Mouse (Mus musculus): ENCODE results near the gene Mob1a. TPM values are rescaled to one million over a fixed set of nuclear protein-coding genes. Genes with fewer than 3 reads are reported as not detected.

Gene Mob1a
- polyA plus RNA-seq, 1 experiment from 2014 or later: 43.3 TPM

Other genes starting within 250 kb of the Mob1a start
- gene Pcgf1, start 248.1 kb upstream of the Mob1a start, polyA plus RNA-seq (2016; fragmentation: Nextera tagmentation; extraction: Ambion mirVana): 12.5 and 14.9 TPM in 2 replicates
- 0.36 TPM in 1 of 2 replicates, not detected in the other for gene Lbx2, start 239.6 kb upstream of the Mob1a start, polyA plus RNA-seq (2016; fragmentation: Nextera tagmentation; extraction: Ambion mirVana)
- gene Ccdc142, start 224.4 kb upstream of the Mob1a start, polyA plus RNA-seq (2016; fragmentation: Nextera tagmentation; extraction: Ambion mirVana): 1.3 and 1.9 TPM in 2 replicates
- gene Gm42688, start 224.4 kb upstream of the Mob1a start, polyA plus RNA-seq (2016; fragmentation: Nextera tagmentation; extraction: Ambion mirVana): 2.2 and 2.4 TPM in 2 replicates
- gene Mrpl53, start 217.0 kb upstream of the Mob1a start, polyA plus RNA-seq (2016; fragmentation: Nextera tagmentation; extraction: Ambion mirVana): 155 and 156 TPM in 2 replicates
- gene Mogs, start 210.5 kb upstream of the Mob1a start, polyA plus RNA-seq (2016; fragmentation: Nextera tagmentation; extraction: Ambion mirVana): 30.7 and 30.8 TPM in 2 replicates
- gene Wbp1, start 204.5 kb upstream of the Mob1a start, polyA plus RNA-seq (2016; fragmentation: Nextera tagmentation; extraction: Ambion mirVana): 87.6 and 91.3 TPM in 2 replicates
- 11.1 and 12.1 TPM in 2 replicates for gene Ino80b, start 200.6 kb upstream of the Mob1a start, polyA plus RNA-seq (2016; fragmentation: Nextera tagmentation; extraction: Ambion mirVana)
- 20.3 and 22.0 TPM in 2 replicates for gene Rtkn, start 190.6 kb upstream of the Mob1a start, polyA plus RNA-seq (2016; fragmentation: Nextera tagmentation; extraction: Ambion mirVana)
- 4.2 and 6.8 TPM in 2 replicates for gene Wdr54, start 169.6 kb upstream of the Mob1a start, polyA plus RNA-seq (2016; fragmentation: Nextera tagmentation; extraction: Ambion mirVana)
- gene 1700003E16Rik, start 169.6 kb upstream of the Mob1a start, polyA plus RNA-seq (2016; fragmentation: Nextera tagmentation; extraction: Ambion mirVana): 0.17 and 0.39 TPM in 2 replicates
- gene Dctn1, start 160.1 kb upstream of the Mob1a start, polyA plus RNA-seq (2016; fragmentation: Nextera tagmentation; extraction: Ambion mirVana): 86.9 and 89.0 TPM in 2 replicates
- 0.27 and 0.52 TPM in 2 replicates for gene Slc4a5, start 106.2 kb upstream of the Mob1a start, polyA plus RNA-seq (2016; fragmentation: Nextera tagmentation; extraction: Ambion mirVana)
- 38.9 TPM in 2 replicates for gene Mthfd2, start 108 bp upstream of the Mob1a start, polyA plus RNA-seq (2016; fragmentation: Nextera tagmentation; extraction: Ambion mirVana)
- 262 and 274 TPM in 2 replicates for gene Bola3, start 23.1 kb downstream of the Mob1a start, polyA plus RNA-seq (2016; fragmentation: Nextera tagmentation; extraction: Ambion mirVana)
- gene Tet3, start 133.1 kb downstream of the Mob1a start, polyA plus RNA-seq (2016; fragmentation: Nextera tagmentation; extraction: Ambion mirVana): 31.3 and 33.6 TPM in 2 replicates
- 46.5 and 52.5 TPM in 2 replicates for gene Dguok, start 181.0 kb downstream of the Mob1a start, polyA plus RNA-seq (2016; fragmentation: Nextera tagmentation; extraction: Ambion mirVana)
- gene Actg2, start 210.2 kb downstream of the Mob1a start, polyA plus RNA-seq (2016; fragmentation: Nextera tagmentation; extraction: Ambion mirVana): 8.6 and 10.1 TPM in 2 replicates
- 24.4 and 25.8 TPM in 2 replicates for gene Stambp, start 246.7 kb downstream of the Mob1a start, polyA plus RNA-seq (2016; fragmentation: Nextera tagmentation; extraction: Ambion mirVana)

Measured in heart, embryonic 12.5 days (tissue).